Mouse (Mus musculus): ENCODE measurements around the gene Cox19. TPM values are rescaled to one million over a fixed set of nuclear protein-coding genes. Genes with fewer than 3 reads are reported as not detected.

The Cox19 gene
- polyA plus RNA-seq (2014; fragmentation: Illumina TruSeq; extraction: RNeasy Lipid Tissue Mini Kit (QIAGEN cat#74804); ENCODE audit: low read depth, low replicate concordance), result 10.4 TPM

DNA sequence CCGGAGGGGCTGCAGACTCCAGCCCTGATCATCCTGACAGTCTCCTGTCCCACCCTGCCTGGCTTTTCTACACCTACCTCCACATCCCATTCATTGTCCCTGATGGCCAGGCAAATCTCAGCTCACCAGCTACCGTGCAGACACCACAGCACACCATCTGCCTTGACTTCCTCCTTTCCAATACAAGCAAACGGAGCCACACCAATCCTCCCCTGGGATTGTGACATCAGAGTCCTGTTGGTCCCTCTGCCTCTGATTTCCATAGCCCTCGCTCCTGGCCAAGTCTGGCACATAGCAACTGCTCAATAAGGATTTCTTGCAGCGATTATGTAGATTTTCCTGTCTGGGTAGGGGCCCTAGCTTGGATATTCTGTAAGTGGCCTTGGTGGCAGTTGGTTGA lies at the start of gene Cox19:
Gene Cox19 (minus strand): TSS at position 285 of the 400 bp plus-strand sequence.

DNA sequence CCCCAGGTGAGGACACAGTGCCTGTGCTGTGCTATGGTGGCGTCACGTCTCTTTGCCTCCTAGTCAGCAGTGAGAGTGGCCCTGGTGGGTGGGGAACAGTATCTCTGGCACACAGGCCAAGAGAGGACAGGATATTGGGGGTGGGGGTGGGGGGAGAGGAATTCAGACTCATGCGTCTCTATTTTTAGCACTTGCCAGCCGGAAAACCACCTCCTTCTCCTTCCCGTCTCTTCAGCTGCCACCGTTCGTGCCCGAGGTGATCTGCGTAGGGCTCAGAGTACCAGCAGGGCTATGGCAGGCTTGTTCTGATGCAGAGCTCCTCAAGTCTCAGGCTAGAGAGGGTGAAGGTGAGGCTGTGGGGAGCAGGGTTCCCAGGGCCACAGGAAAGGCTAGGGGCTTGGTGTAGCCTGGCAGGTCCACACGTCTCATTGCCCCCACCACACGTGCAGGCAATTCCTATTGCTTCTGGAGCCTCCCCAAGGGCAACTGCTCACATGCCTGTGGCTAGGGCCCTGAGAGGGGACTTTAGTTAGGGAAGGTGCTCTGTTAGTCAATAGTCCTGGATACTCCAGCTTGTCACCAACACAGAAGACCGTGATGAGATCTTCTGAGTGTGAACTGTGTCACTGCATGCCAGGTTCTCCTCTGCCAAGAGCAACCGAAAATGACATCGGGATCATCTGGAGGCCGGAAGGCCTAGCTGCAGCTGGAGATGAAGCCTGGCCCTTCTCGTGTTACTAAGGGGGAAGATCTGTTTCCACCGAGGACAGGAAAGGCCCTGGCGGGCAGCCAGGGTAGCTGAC lies 26.5 kb upstream of the Cox19 start, which contains the start of gene Gpr146:
Gene Gpr146 (plus strand): TSS at position 230 of the 803 bp plus-strand sequence.

DNA sequence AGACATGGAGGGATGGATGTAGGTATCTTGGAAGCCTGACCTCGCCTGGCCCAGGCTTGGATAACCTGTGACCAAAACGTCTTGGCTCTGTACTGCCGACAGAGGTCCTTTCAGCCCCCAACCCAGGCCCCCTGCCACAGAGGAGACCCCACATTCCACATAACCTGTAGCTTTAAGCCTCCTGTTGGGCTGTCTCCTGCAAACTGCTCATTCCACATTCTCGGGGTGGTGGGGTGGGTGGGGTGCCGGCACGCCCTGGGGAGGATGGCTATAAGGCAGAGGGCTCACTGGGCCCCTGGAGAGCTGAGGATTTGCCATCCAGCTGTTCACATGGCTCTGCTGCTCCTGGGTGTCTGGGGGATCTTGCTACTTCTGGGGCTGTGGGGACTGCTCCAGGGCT lies 1.1 kb upstream of the Cox19 start, which contains the start of gene Cyp2w1:
Gene Cyp2w1 (plus strand): TSS at position 301 of the 400 bp plus-strand sequence.

DNA sequence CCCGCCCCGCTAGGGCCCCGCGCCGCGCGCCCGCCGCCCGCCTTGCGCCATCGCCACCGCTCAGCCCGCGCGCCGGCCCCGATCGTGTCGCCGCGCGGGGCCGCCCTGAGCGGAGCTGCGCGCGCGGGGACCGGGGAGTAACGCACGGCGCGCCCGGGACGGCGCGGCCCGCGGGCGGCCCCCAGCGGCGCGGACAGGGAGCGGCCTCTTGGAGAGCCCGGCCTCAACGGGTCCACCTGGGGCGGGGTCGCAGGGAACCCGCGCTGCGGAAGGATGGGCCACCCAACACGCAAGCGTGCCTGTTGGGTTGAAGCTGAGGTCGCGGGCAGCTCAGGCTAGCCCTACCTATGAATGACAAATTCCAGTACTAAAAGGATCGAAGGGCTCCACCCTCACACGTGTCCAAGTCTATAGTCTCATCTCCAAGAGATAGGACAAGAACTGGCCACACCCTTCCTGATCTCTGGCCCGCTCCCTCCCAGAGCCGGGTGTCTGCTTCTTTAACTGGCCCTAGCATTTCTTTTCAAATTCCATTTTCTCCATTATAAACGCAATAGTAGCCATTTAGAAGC lies 25.7 kb downstream of the Cox19 start, which contains the start of gene Adap1:
Gene Adap1 (minus strand): TSS at position 228 of the 572 bp plus-strand sequence.

Other genes with a start within 250 kb of the Cox19 start
- not detected for gene Prkar1b, start 201.4 kb downstream of the Cox19 start, polyA plus RNA-seq (2014; fragmentation: Illumina TruSeq; extraction: RNeasy Lipid Tissue Mini Kit (QIAGEN cat#74804); ENCODE audit: low read depth, low replicate concordance)
- 2.3 TPM for gene Dnaaf5, start 201.2 kb downstream of the Cox19 start, polyA plus RNA-seq (2014; fragmentation: Illumina TruSeq; extraction: RNeasy Lipid Tissue Mini Kit (QIAGEN cat#74804); ENCODE audit: low read depth, low replicate concordance)
- gene Sun1, start 150.8 kb downstream of the Cox19 start, polyA plus RNA-seq (2014; fragmentation: Illumina TruSeq; extraction: RNeasy Lipid Tissue Mini Kit (QIAGEN cat#74804); ENCODE audit: low read depth, low replicate concordance), result 3.8 TPM
- gene Get4, start 99.1 kb downstream of the Cox19 start, polyA plus RNA-seq (2014; fragmentation: Illumina TruSeq; extraction: RNeasy Lipid Tissue Mini Kit (QIAGEN cat#74804); ENCODE audit: low read depth, low replicate concordance), result 4.2 TPM
- gene Adap1, start 25.8 kb downstream of the Cox19 start, polyA plus RNA-seq (2014; fragmentation: Illumina TruSeq; extraction: RNeasy Lipid Tissue Mini Kit (QIAGEN cat#74804); ENCODE audit: low read depth, low replicate concordance), result not detected
- not detected for gene Cyp2w1, start 1.2 kb upstream of the Cox19 start, polyA plus RNA-seq (2014; fragmentation: Illumina TruSeq; extraction: RNeasy Lipid Tissue Mini Kit (QIAGEN cat#74804); ENCODE audit: low read depth, low replicate concordance)
- gene Gpr146, start 26.3 kb upstream of the Cox19 start, polyA plus RNA-seq (2014; fragmentation: Illumina TruSeq; extraction: RNeasy Lipid Tissue Mini Kit (QIAGEN cat#74804); ENCODE audit: low read depth, low replicate concordance), result 10.5 TPM
- gene C130050O18Rik, start 53.9 kb upstream of the Cox19 start, polyA plus RNA-seq (2014; fragmentation: Illumina TruSeq; extraction: RNeasy Lipid Tissue Mini Kit (QIAGEN cat#74804); ENCODE audit: low read depth, low replicate concordance), result not detected
- not detected for gene Gper1, start 71.7 kb upstream of the Cox19 start, polyA plus RNA-seq (2014; fragmentation: Illumina TruSeq; extraction: RNeasy Lipid Tissue Mini Kit (QIAGEN cat#74804); ENCODE audit: low read depth, low replicate concordance)
- gene 3110082I17Rik, start 109.1 kb upstream of the Cox19 start, polyA plus RNA-seq (2014; fragmentation: Illumina TruSeq; extraction: RNeasy Lipid Tissue Mini Kit (QIAGEN cat#74804); ENCODE audit: low read depth, low replicate concordance), result 0.26 TPM
- 3.2 TPM for gene Zfand2a, start 133.1 kb upstream of the Cox19 start, polyA plus RNA-seq (2014; fragmentation: Illumina TruSeq; extraction: RNeasy Lipid Tissue Mini Kit (QIAGEN cat#74804); ENCODE audit: low read depth, low replicate concordance)
- gene Uncx, start 192.1 kb upstream of the Cox19 start, polyA plus RNA-seq (2014; fragmentation: Illumina TruSeq; extraction: RNeasy Lipid Tissue Mini Kit (QIAGEN cat#74804); ENCODE audit: low read depth, low replicate concordance), result not detected

All from liver, adult 10 weeks (tissue).